Mouse (Mus musculus): ENCODE results near the gene Olig1. TPM values are rescaled to one million over a fixed set of nuclear protein-coding genes. Genes with fewer than 3 reads are reported as not detected.
"Not testable (repeated sequence)": the region's sequence is repeated elsewhere in the genome, so short reads cannot be mapped to it uniquely, and the experiment has no call there.

Gene Olig1
- polyA plus RNA-seq, 1 experiment from 2014 or later = 6.4 TPM

DNA sequence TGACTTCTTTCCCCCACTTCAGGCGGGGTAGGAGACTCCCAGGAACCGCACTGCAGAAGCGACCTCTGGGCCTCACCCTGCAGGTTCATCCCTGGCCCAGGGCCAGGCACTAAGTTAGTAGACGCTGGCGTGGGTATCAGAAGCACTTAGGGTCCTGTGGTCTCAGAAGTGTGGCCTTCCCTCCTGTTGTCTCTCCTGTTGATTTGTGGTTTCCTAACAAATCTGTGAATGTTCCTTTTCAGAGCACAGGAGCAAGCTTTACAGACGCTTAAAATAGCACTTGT lies 41.9 kb upstream of the Olig1 start:
- H3K4me1 ChIP-seq = peaks cover 42% of the 10 kb centered on the region
- no peak overlapping the region for H3K4me2 ChIP-seq (replicated peaks)
- H3K27me3 ChIP-seq = peaks cover 99% of the 10 kb centered on the region
- no peaks in the 10 kb centered on the region for H3K36me3 ChIP-seq
- peak overlapping the region; percentile 18; the same call in 1 of the 2 replicates for H3K4me3 ChIP-seq (replicated peaks)
- 3% methylated on average over 6 of the region's 6 CpGs for WGBS
- no peak overlapping the region for H3K27ac ChIP-seq (replicated peaks)
- H3K9ac ChIP-seq = no peak overlapping the region
- no peaks in the 10 kb centered on the region for H3K9me3 ChIP-seq (replicated peaks)
- no peak for ATAC-seq (ENCODE audit: insufficient number of reproducible peaks, low FRiP score, low TSS enrichment, low read depth)

DNA sequence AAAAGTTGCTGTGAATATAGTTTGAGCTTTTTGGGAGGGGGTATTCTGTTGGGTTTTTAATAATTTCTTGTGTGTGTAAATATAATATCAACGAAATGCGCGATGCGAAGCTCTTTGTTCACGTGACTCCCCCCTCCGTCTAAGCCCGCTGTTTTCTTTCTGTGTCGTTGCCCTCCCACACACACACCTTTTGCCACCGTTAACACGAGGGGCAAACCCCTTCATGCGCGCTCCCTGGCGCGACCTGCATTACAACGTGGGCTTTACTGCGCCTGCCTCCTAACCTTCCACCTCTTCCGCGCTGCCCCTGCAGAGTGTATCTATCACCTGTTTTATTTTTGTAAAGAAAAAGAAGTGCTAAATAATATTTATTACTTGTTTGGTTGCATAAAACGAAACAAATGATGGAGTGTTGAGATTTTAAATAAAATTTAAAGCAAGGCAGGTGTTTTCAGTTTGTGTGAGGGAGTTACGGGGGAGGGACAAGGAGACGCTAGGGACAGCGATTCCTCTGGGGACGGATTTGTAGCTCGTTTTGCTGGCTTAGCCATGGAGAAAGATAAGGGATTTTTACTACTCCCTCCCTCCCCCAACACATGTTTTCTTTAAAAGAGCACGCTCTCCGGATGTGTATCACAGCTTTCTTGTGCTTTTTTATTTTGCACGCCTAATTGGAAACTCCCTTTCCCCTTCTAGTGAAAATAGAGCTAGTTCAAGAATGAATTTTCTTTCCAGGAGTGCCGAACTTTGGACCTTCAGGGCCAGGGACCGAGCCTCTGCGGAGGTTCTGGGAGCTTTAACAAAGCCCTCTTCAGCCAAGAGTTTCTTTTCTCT lies 41.1 kb upstream of the Olig1 start:
- ATAC-seq (ENCODE audit: insufficient number of reproducible peaks, low FRiP score, low TSS enrichment, low read depth) = no peak
- Histone ChIP-seq H3K4me1 (peaks cover 35% of the 10 kb centered on the region), H3K27ac (replicated peaks) (no peak overlapping the region), H3K9ac (no peak overlapping the region), H3K4me3 (replicated peaks) (no peak overlapping the region), H3K4me2 (replicated peaks) (no peak overlapping the region), H3K36me3 (no peaks in the 10 kb centered on the region), H3K9me3 (replicated peaks) (no peaks in the 10 kb centered on the region), H3K27me3 (peaks cover 99% of the 10 kb centered on the region)
- 2% methylated on average over 30 of the region's 30 CpGs for WGBS

DNA sequence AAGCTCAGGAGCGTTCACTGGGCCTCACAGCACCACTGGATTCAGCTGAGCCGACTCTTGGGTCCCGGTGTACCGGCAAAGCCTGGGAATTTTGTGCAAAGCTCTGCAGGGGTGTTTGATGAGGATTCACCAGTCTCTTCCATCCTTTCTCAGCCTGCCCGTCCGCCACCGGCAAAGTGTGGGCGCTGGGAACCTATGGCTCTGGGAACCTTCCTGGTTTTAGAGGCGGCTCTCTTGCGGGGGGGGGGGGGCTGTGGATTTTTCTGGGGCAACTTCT lies 40.6 kb upstream of the Olig1 start:
- Histone ChIP-seq H3K27me3 (peaks cover 99% of the 10 kb centered on the region), H3K9ac (no peak overlapping the region), H3K4me3 (replicated peaks) (no peak overlapping the region), H3K36me3 (no peaks in the 10 kb centered on the region), H3K9me3 (replicated peaks) (no peaks in the 10 kb centered on the region), H3K27ac (replicated peaks) (no peak overlapping the region), H3K4me2 (replicated peaks) (no peak overlapping the region), H3K4me1 (peaks cover 34% of the 10 kb centered on the region)
- ATAC-seq (ENCODE audit: insufficient number of reproducible peaks, low FRiP score, low TSS enrichment, low read depth) = no peak
- WGBS = 6% methylated on average over 10 of the region's 10 CpGs

DNA sequence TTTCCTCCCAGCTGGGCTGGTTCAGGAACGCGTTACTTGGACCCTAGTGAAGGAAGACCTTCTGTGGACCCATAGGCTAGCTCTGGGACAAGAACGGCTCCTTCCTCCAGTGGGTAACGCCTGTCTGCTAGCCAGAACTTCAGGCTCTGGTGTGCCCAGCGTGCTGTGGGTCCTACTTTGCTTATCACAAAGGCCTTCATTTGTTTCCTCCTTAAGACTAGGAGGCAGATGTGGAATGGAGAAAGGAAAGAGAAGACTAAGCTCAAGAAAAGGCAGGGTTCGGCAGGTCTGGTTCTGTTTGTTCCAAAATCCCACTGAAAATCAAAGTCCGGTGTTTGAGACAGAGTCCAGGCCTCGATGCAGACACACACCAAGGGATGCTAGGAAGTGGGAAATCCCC lies 39.9 kb upstream of the Olig1 start:
- Histone ChIP-seq H3K36me3 (no peaks in the 10 kb centered on the region), H3K9me3 (replicated peaks) (no peaks in the 10 kb centered on the region), H3K4me3 (replicated peaks) (no peak overlapping the region), H3K4me1 (peaks cover 33% of the 10 kb centered on the region), H3K4me2 (replicated peaks) (no peak overlapping the region), H3K27ac (replicated peaks) (no peak overlapping the region), H3K27me3 (peaks cover 99% of the 10 kb centered on the region), H3K9ac (no peak overlapping the region)
- 10% methylated on average over 8 of the region's 8 CpGs for WGBS
- no peak for ATAC-seq (ENCODE audit: insufficient number of reproducible peaks, low FRiP score, low TSS enrichment, low read depth)

DNA sequence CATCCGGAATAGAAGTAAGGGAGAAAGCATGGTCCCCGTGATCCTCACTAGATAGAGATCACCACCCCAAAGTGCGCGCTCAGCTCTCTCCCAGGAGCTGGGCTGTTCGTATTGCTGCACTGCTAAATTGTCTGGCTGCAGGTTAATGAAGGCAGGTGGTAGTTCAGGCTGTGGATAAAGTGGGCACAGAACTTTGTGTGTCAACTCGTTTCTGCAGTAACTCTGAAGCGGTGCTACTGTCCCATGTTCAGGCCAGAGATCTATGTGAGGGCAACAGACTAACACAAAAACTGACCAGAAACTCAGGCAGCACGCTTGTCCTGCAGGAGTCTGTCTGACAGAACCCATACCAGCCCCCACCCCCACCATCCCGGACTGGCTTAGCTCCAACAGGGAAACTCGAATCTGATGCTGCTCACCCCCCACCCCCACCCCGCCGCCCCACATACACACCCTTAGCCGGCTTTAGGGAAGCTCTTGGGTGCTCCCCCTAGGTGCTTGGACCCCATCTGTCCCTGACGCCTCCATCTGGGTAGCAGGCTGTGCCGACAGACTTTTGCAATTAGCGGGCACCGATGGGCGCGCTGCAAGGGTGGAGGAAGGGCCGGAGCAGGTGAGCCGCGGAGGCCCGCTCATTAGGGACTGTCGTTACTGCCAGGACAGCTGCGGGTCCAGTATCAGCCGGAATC lies 37.6 kb upstream of the Olig1 start:
- H3K4me3 ChIP-seq (replicated peaks) = no peak overlapping the region
- H3K4me1 ChIP-seq = peaks cover 14% of the 10 kb centered on the region
- H3K9me3 ChIP-seq (replicated peaks) = no peaks in the 10 kb centered on the region
- peak overlapping the region; percentile 6; the same call in 1 of the 2 replicates for H3K4me2 ChIP-seq (replicated peaks)
- 3% methylated on average over 26 of the region's 26 CpGs for WGBS
- ATAC-seq (ENCODE audit: insufficient number of reproducible peaks, low FRiP score, low TSS enrichment, low read depth) = peak; percentile 34; the same call in 1 of the 2 replicates
- H3K9ac ChIP-seq = no peak overlapping the region
- H3K27me3 ChIP-seq = peaks cover 98% of the 10 kb centered on the region
- H3K36me3 ChIP-seq = no peaks in the 10 kb centered on the region
- H3K27ac ChIP-seq (replicated peaks) = no peak overlapping the region

DNA sequence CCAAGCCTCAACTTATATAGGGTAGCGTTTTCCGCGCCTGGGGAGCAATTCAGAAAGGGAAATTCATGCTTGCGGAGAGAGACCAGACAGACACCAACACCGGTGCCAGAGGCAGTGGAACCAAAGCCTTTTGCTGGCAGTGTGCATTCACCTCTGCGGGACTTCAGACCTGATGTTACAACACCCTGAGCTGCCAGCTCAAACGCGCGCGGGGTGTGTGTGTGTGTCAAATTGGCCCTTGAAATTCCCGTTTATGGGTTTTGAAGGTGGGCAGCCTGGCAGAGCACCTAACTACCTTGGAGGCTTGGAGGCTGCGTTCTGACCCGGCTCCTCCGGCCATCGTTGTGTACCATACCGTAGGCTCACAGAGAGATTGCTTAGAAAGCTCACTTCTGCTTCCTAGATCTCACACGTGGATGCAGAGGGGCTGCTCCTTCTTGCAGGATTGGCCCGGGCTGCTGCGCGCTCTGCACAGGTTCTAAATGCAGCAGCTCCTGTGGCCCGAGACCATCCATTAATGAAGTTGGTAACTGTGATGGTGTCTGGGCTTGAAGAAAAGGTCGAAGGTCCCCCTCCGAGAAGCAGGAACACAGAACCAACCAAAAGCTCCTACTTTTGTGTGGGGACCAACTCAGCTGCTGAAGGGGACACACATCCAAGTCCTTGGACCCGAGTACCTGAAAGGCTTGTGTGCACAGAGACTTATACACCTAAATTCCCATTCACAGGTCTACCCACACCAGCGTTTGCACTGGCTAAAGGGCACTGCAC lies 36.9 kb upstream of the Olig1 start:
- 3% methylated on average over 25 of the region's 25 CpGs for WGBS
- Histone ChIP-seq H3K9ac (no peak overlapping the region), H3K9me3 (replicated peaks) (no peaks in the 10 kb centered on the region), H3K4me2 (replicated peaks) (peak overlapping the region; percentile 6; the same call in 1 of the 2 replicates), H3K27ac (replicated peaks) (no peak overlapping the region), H3K4me1 (peaks cover 8% of the 10 kb centered on the region), H3K4me3 (replicated peaks) (no peak overlapping the region), H3K36me3 (no peaks in the 10 kb centered on the region), H3K27me3 (peaks cover 98% of the 10 kb centered on the region)
- no peak for ATAC-seq (ENCODE audit: insufficient number of reproducible peaks, low FRiP score, low TSS enrichment, low read depth)

DNA sequence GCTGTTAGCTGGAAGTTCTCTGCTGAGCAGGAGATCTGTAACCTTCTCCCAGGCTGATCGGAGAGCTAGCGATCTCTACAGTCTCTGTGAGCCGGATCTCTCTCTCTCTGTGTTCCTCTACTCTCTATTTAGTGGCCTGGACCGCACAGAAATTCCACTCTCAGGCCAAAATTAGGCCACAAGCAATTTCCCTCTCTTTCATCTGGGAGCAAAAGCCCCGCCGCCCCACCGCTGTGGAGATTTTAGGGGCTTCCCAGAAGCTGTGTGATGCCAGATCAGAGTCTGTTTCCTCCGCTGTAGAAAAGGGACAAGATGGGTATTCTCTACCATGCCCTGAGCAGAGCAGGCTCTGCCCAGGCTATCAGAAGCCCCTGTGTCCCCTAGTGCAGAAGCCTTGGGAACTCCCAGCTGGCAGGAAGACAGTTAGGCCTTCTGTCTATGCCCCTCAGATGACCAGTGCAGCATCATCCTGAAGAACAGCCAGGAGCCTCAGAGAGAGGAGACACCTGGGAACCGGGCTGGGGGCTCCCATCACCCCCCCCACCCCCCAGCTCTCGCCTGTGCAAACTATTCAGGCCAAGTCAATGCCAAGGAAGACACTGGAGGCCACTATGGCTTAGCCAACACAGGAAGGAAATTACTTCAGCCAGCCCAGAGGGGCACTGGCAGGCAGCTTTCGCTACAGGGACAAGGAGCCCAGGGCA lies 36.2 kb upstream of the Olig1 start:
- Histone ChIP-seq H3K27ac (replicated peaks) (no peak overlapping the region), H3K4me3 (replicated peaks) (no peak overlapping the region), H3K4me2 (replicated peaks) (no peak overlapping the region), H3K36me3 (no peaks in the 10 kb centered on the region), H3K4me1 (peaks cover 8% of the 10 kb centered on the region), H3K27me3 (peaks cover 98% of the 10 kb centered on the region), H3K9me3 (replicated peaks) (no peaks in the 10 kb centered on the region), H3K9ac (no peak overlapping the region)
- no peak for ATAC-seq (ENCODE audit: insufficient number of reproducible peaks, low FRiP score, low TSS enrichment, low read depth)
- 15% methylated on average over 11 of the region's 11 CpGs for WGBS

DNA sequence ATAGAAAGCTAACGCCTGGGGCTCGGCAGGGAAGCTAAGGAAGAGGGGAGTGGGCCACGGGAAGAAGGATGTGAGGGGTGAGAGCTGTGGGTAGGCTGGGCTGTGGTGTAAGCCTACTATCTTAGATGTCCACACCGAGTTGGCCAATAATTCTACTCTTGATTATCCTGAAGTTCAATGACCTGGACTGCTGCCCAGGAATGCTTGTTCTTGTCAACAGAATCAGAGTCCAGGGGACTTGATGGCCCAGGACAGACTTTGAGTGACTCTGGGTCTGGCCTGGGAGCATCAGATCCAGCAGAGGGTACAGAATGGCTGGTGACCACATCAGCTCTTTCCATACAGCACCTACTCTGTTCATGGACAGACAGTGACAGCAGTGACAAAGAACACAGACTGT lies 30.5 kb upstream of the Olig1 start:
- Histone ChIP-seq H3K27me3 (peaks cover 70% of the 10 kb centered on the region), H3K36me3 (no peaks in the 10 kb centered on the region), H3K9ac (no peak overlapping the region), H3K4me3 (replicated peaks) (no peak overlapping the region), H3K4me2 (replicated peaks) (no peak overlapping the region), H3K27ac (replicated peaks) (no peak overlapping the region), H3K4me1 (no peaks in the 10 kb centered on the region), H3K9me3 (replicated peaks) (no peaks in the 10 kb centered on the region)
- no peak for ATAC-seq (ENCODE audit: insufficient number of reproducible peaks, low FRiP score, low TSS enrichment, low read depth)
- WGBS = 65% methylated on average over 4 of the region's 4 CpGs

DNA sequence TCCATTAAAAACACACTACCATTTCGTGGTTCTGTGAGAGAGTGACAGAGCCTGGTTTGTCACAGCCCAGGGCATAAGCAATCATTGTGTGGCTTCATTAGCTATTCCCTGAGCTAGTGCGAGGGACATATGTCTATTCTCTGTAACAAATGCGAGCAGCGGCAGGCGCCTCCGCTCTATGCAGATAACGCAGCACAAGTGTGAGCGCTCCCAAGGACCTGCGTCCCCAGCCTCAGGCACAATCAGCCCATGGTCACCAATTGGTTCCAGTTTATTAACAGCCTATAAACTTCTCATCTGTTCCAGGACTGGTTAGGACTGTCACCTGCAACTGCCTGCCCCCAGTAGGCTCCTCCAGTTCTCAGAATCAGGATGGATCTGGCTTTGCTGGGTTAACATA lies 23.3 kb upstream of the Olig1 start:
- Histone ChIP-seq H3K9ac (no peak overlapping the region), H3K36me3 (no peaks in the 10 kb centered on the region), H3K27ac (replicated peaks) (no peak overlapping the region), H3K4me2 (replicated peaks) (no peak overlapping the region), H3K9me3 (replicated peaks) (no peaks in the 10 kb centered on the region), H3K4me1 (no peaks in the 10 kb centered on the region), H3K27me3 (peaks cover 29% of the 10 kb centered on the region), H3K4me3 (replicated peaks) (no peak overlapping the region)
- no peak for ATAC-seq (ENCODE audit: insufficient number of reproducible peaks, low FRiP score, low TSS enrichment, low read depth)
- WGBS = 58% methylated on average over 9 of the region's 9 CpGs

DNA sequence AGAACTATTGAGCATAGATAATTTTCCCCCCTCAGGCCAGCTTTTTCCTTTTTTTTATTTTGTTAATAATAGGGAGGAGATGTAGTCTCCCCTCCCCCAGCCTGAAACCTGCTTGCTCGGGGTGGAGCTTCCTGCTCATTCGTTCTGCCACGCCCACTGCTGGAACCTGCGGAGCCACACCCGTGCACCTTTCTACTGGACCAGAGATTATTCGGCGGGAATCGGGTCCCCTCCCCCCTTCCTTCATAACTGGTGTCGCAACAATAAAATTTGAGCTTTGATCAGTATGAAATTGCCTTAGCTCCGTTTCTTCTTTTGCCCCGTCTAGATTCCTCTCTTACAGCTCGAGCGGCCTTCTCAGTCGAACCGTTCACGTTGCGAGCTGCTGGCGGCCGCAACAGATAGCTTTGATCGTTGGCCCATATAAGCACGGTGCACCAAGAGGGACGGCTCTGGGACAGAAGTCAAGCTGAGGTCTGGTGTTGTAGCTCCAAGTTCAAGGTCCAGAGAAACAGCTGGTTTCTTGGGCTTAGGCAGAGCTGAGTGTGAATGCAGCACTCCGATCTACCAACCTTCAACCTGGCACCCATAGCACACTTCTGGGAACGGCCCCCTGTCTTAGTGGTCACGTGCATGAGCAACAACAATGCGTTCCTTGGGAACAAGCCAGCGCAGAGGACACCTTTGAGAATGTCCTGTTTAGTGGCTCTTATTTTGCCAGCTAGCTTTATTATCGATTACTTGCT lies 14.0 kb upstream of the Olig1 start:
- not testable (repeated sequence) for H3K27ac ChIP-seq (replicated peaks); H3K36me3 ChIP-seq; H3K9me3 ChIP-seq (replicated peaks); H3K4me1 ChIP-seq; H3K4me3 ChIP-seq (replicated peaks); ATAC-seq (ENCODE audit: insufficient number of reproducible peaks, low FRiP score, low TSS enrichment, low read depth); H3K9ac ChIP-seq; H3K4me2 ChIP-seq (replicated peaks)
- WGBS = 6% methylated on average over 19 of the region's 28 CpGs
- H3K27me3 ChIP-seq = peaks cover 48% of the 10 kb centered on the region

Data from embryonic facial prominence, embryonic 15.5 days (tissue).